Mouse (Mus musculus) lung, embryonic 14.5 days (tissue): Measurements from ENCODE around the gene Srcin1. TPM values are rescaled to one million over a fixed set of nuclear protein-coding genes. Genes with fewer than 3 reads are reported as not detected.

Experiments used
- ATAC-seq: fragments of 200-750 bp; cut with Nextera tagmentation; 2 replicates; pipeline ENCODE4 v1.8.0; 2017; ENCODE audit warnings: mild to moderate bottlenecking, moderate TSS enrichment, moderate library complexity; ENCODE audit not compliant: insufficient read depth
- DNase-seq: peaks from one replicate; pipeline ENCODE4 v3.0.0-alpha.2; 2015
- H3K27ac ChIP-seq: fragments of 300-500 bp; sonication (generic); 2 replicates; pipeline ENCODE4 v1.5.1; 2014; ENCODE audit warnings: low read depth, mild to moderate bottlenecking, moderate library complexity
- H3K27me3 ChIP-seq: fragments of 300-500 bp; sonication (generic); 2 replicates; pipeline ENCODE4 v1.6.1; 2014; ENCODE audit warnings: low read length, control low read depth; ENCODE audit not compliant: insufficient read depth
- H3K36me3 ChIP-seq: fragments of 300-500 bp; sonication (generic); 2 replicates; pipeline ENCODE4 v1.6.1; 2014; ENCODE audit warnings: control low read depth; ENCODE audit not compliant: insufficient read depth
- H3K4me1 ChIP-seq: fragments of 300-500 bp; sonication (generic); 2 replicates; pipeline ENCODE4 v1.6.1; 2014; ENCODE audit warnings: antibody characterized with exemption, control low read depth; ENCODE audit not compliant: insufficient read depth
- H3K4me2 ChIP-seq: fragments of 300-500 bp; sonication (generic); 2 replicates; pipeline ENCODE4 v1.6.1; 2014; ENCODE audit warnings: mild to moderate bottlenecking
- H3K4me3 ChIP-seq: fragments of 300-500 bp; sonication (generic); 2 replicates; pipeline ENCODE4 v1.5.1; 2014; ENCODE audit warnings: low read depth, low read length
- H3K9ac ChIP-seq: fragments of 300-500 bp; sonication (generic); 2 replicates; pipeline ENCODE4 v1.6.1; 2014
- H3K9me3 ChIP-seq: fragments of 300-500 bp; sonication (generic); 2 replicates; pipeline ENCODE4 v1.6.1; 2016; ENCODE audit warnings: low read depth, low read length, control low read depth
- CTCF ChIP-seq: IDR thresholded peaks from 2 replicates; pipeline ENCODE4 v1.5.1; 2016; ENCODE audit warnings: antibody characterized with exemption, low read depth
- WGBS: fragments of 180-500 bp; shearing (Covaris S2); extraction: QIAGEN DNeasy Blood & Tissue Kit; methylation state at CpG from one replicate; pipeline ENCODE4 v1.1.7; 2014; 5-methylcytosine and 5-hydroxymethylcytosine counted together
- polyA plus RNA-seq: library from polyadenylated mRNA; unstranded; fragments of >200 nt; fragmentation: Nextera tagmentation; extraction: Ambion mirVana; gene quantifications from 2 replicates; pipeline ENCODE4 v1.2.1, GENCODE M21; 2014

Srcin1 gene
- polyA plus RNA-seq, 1 experiment from 2014 or later: 0.68 TPM

DNA sequence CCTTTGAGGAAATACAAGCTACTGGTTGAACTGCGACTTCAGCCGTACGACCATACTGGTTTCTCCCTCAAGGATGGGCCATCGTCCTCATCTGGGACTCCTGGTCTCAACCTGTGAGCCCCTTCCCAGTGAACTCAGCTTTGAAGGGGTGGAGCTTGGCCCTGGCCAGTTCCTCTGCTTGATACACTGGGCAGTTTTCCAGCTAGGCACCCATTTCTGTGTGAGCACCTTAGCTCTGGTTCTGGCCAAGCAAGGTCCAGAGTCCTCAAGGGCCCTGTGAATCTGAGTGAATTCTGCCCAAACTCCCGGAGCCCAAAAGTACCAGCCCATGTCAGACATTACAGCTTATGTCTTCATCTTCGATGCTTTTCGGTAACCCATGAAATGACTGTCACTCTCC, 55.4 kb downstream of the Srcin1 start:
- Histone ChIP-seq H3K27me3 (no peaks in the 10 kb centered on the region), H3K4me2 (no peak overlapping the region), H3K36me3 (no peaks in the 10 kb centered on the region), H3K4me1 (peaks cover 6% of the 10 kb centered on the region), H3K27ac (no peak overlapping the region), H3K9ac (no peak overlapping the region), H3K4me3 (no peak overlapping the region), H3K9me3 (no peaks in the 10 kb centered on the region)
- 87% methylated on average over 7 of the region's 7 CpGs for WGBS
- DNase-seq: no peak
- no peak for ATAC-seq
- TF ChIP-seq CTCF: no peak

DNA sequence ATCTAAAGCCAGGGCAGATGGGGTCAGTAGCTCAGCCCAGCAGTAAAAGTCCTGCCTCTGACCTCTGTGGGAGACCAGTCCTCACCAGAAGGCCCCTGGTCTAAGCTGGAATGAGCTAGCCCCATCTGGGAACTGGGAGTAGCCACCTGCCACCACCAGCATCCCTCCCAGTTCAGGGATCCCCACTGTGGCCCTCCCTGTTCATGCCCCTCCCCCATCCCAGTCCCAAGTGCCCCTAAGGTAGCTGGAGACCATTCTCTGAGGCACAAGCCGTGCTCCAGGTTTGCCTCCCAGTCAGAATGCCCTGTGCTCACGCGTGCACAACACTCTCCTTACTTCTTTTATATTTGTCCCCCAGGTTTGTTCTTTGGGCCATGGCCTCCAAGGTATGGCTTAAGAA, 62.9 kb downstream of the Srcin1 start:
- Histone ChIP-seq H3K27ac (no peak overlapping the region), H3K4me1 (no peaks in the 10 kb centered on the region; the same call in 1 of the 2 replicates), H3K9ac (no peak overlapping the region), H3K27me3 (no peaks in the 10 kb centered on the region), H3K36me3 (no peaks in the 10 kb centered on the region), H3K9me3 (no peaks in the 10 kb centered on the region), H3K4me2 (no peak overlapping the region), H3K4me3 (no peak overlapping the region)
- 76% methylated on average over 3 of the region's 3 CpGs for WGBS
- ATAC-seq: no peak
- no peak for TF ChIP-seq CTCF
- no peak for DNase-seq

DNA sequence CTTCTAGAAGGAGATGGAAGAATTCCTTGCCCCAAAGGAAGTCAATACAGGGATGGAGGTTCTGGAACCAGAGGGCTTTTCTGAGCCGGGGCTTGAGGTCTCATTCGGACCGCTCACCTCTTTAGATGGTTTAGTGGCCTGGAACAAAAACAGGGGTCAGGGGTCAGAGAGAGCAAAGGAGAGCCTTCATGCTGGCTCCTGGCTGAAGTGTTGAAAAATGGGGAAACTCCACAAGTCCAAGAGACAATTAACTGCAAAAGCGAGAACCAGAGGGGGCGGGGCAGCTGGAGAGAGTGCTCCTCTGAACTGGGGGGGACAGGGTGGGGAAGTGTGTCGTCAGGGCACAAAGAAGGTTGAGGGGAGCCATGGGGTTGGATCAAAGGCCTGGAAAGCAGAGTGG, 63.5 kb downstream of the Srcin1 start:
- 67% methylated on average over 6 of the region's 6 CpGs for WGBS
- DNase-seq: no peak
- Histone ChIP-seq H3K36me3 (no peaks in the 10 kb centered on the region), H3K9ac (no peak overlapping the region), H3K4me1 (no peaks in the 10 kb centered on the region; the same call in 1 of the 2 replicates), H3K27me3 (no peaks in the 10 kb centered on the region), H3K4me3 (no peak overlapping the region), H3K27ac (no peak overlapping the region), H3K9me3 (no peaks in the 10 kb centered on the region), H3K4me2 (no peak overlapping the region)
- TF ChIP-seq CTCF: no peak
- no peak for ATAC-seq

DNA sequence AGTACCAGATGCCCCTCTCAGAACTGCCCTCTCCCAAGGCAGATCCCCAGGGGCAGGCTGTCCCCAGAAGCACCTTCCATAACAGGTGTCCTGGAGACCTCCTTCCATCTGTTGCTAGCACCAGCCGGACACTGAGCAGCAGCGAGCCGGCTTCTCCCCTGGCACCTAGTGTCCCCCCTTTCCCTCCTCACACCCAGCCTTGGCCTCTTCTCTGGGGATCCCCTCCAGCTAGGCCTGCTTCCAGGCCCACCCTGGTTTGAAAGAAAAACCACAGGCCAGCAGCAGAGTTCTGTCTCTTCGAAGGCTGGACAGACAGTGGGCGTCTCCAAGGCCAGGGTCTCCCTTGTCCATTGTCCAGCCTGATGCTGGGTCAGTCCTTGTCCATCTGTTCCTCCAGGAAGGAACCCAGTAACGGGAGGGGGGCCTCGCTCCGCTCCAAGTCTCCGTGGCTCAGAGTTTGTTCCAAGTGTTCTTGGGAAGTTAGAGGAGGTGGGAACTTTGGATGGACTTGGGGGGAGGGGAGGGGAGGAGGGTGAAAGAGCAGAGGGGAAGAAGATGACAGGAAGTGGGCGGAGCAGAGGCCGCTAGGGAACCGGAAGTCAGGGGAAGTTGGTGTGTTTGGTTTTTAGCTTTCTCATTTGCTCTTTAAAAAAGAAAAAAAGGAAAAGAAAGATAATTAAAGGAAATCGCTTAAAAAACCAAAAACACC, 64.2 kb downstream of the Srcin1 start:
- 43% methylated on average over 13 of the region's 13 CpGs for WGBS
- no peak for TF ChIP-seq CTCF
- H3K9ac ChIP-seq: no peak overlapping the region
- peak overlapping the region; percentile 61; the same call in 1 of the 2 replicates for H3K27ac ChIP-seq
- no peaks in the 10 kb centered on the region for H3K9me3 ChIP-seq
- no peaks in the 10 kb centered on the region for H3K36me3 ChIP-seq
- peak overlapping the region; percentile 42 for H3K4me2 ChIP-seq
- no peak overlapping the region; the same call in 1 of the 2 replicates for H3K4me3 ChIP-seq
- ATAC-seq (peak; percentile 38; the same call in 1 of the 2 replicates), DNase-seq (peak; percentile 62)
- H3K27me3 ChIP-seq: no peaks in the 10 kb centered on the region
- no peaks in the 10 kb centered on the region; the same call in 1 of the 2 replicates for H3K4me1 ChIP-seq

DNA sequence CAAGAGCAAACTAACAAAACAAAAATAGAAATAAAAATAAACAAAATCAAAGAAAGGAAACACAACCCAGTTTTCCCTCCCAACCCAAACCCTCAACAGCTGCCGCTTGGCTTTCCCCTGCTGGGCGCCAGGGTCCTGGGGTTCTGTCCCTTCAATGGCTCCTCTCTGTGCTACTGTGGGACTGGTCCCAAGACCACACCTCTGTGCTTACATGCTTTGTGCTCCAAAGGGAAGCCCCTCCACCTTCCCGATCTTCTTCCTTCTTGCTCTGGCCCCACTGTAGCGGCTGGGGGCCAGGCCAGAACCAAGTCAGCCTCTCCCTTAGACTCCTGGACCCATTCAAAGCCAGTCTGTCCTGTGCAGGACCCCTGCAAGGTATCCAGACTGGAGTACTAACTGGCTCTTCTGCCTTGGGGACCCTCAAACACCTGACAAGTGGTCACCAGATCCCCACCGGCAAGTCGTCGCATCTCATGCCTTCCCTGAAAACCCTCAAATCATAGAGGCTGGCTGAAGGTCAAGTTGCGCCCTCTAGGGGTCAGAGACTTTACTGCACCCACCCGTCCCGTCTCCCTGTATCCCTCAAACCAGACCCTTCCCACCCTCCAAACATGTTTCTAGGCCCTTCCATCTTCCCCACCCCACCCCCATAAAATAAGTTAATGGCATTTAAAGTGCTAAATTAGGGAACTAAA, 64.9 kb downstream of the Srcin1 start:
- no peak overlapping the region for H3K4me3 ChIP-seq
- H3K9ac ChIP-seq: no peak overlapping the region
- ATAC-seq: no peak
- 33% methylated on average over 10 of the region's 10 CpGs for WGBS
- H3K4me1 ChIP-seq: no peaks in the 10 kb centered on the region; the same call in 1 of the 2 replicates
- H3K9me3 ChIP-seq: no peaks in the 10 kb centered on the region
- peak; percentile 81 for TF ChIP-seq CTCF
- peak; percentile 79 for DNase-seq
- H3K4me2 ChIP-seq: peak overlapping the region; percentile 42; the same call in 1 of the 2 replicates
- no peaks in the 10 kb centered on the region for H3K36me3 ChIP-seq
- H3K27ac ChIP-seq: peak overlapping the region; percentile 61; the same call in 1 of the 2 replicates
- no peaks in the 10 kb centered on the region for H3K27me3 ChIP-seq

DNA sequence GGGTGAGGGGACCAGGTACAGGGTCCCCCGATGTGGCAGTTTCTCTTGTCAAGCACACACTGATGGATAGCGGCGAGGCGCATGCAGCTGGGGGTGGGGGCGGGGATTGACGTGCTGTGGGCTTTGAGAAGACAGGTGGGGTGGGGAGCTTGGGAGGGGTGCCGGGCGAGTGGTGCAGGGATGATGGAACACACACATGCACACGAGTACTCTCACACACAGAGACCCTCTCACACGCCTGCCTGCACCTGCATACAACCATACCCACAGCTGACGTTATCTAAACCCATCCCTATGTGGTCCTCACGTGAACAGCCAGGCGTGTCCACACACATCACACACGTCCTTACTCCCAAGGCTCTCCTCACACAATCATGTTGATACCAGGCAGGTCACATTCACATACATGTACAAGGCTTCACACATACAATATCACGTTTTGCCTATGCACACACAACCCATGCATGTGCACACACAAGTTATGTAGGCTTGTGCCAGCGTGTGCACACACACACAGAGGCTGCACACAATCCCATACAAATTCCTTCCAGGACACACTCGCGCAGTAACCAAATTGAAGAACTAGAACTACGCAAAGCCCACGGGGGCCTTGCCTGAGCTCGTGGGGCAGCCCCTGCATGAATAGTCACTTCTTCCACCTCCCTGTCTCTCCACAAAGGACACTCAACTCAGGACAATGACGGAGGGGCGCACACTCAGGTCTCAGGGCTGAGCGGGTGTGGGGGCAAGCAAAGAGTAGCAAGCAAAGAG, 66.1 kb downstream of the Srcin1 start:
- DNase-seq: no peak
- Histone ChIP-seq H3K4me2 (no peak overlapping the region), H3K9ac (no peak overlapping the region), H3K4me3 (no peak overlapping the region), H3K9me3 (no peaks in the 10 kb centered on the region), H3K4me1 (no peaks in the 10 kb centered on the region; the same call in 1 of the 2 replicates), H3K27ac (no peak overlapping the region), H3K27me3 (no peaks in the 10 kb centered on the region), H3K36me3 (no peaks in the 10 kb centered on the region)
- no peak for TF ChIP-seq CTCF
- ATAC-seq: no peak
- WGBS: 51% methylated on average over 24 of the region's 24 CpGs
